Mouse (Mus musculus) ovary, adult 18-20 months (tissue): ENCODE measurements around the gene Prp2.
"Not testable (repeated sequence)": the region's sequence is repeated elsewhere in the genome, so short reads cannot be mapped to it uniquely, and the experiment has no call there.

ENCODE experiments used
- DNase-seq: peaks from one replicate; pipeline ENCODE4 v3.0.0; 2022; ENCODE audit warnings: low spot score, mixed read lengths

The Prp2 gene

GRCm38 (mm10) chr6:132595613-132596012, at the start of gene Prp2:
Gene Prp2, plus strand, starts transcription at chr6:132595913.
- not testable (repeated sequence) for DNase-seq

DNA sequence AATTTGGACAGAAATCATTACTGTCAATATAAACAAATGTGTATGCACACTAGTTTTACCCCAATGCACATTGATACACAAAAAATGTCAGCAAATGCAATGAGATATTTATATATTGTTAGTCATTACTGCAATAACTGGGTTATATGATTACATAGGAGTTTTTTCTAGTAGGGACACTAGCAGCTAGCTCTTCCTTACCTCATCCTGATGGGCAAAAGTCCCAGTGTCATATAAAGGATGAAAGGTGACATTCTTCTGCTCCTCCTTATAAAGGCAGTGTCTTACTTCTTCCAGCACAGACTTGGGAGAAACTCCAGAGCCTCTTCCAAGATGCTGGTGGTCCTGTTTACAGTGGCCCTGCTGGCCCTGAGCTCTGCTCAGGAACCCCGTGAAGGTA, 26.2 kb upstream of the Prp2 start, which contains the start of gene Prh1:
Gene Prh1 (plus strand): TSS at position 301 of the 400 bp plus-strand sequence.
- not testable (repeated sequence) for DNase-seq

DNA sequence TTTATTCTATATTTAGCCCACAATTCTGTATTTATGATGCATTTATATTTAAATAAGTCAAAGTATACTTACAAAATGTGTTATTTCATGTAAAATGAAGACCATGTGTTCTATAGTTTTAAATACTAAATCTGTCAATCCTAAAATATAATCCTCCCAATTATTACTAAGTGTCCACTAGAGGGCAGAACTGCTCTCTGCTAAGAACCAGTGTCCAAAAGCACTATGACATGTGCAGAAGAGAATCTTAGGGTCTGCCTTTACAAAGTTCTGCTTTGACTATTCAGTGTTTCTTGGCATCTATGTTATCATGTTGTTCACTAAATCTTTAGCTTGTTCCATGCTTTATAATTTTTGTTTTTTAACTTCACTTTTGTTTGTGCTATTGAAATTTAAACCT, 53.7 kb downstream of the Prp2 start:
- DNase-seq, result no peak
